Mouse (Mus musculus): ENCODE measurements around the gene Gm3194. TPM values are rescaled to one million over a fixed set of nuclear protein-coding genes. Genes with fewer than 3 reads are reported as not detected.

The Gm3194 gene
- 1.2 and 3.3 TPM in 2 replicates for polyA plus RNA-seq (2012; rRNA removed)

GRCm38 (mm10) chr14:5455367-5455766 is at the start of gene Gm3194:
Gene Gm3194 (minus strand): TSS chr14:5455467.

GRCm38 (mm10) chr14:5501374-5501773 is 46.1 kb upstream of the Gm3194 start, which contains the start of gene Gm3488:
Gene Gm3488 (plus strand): TSS chr14:5501674.

GRCm38 (mm10) chr14:5483907-5484306 is 28.6 kb upstream of the Gm3194 start, which contains the start of gene Gm3187:
Gene Gm3187 (plus strand): TSS chr14:5484207.

GRCm38 (mm10) chr14:5477730-5478129 is 22.5 kb upstream of the Gm3194 start, which contains the start of gene Gm8246:
Gene Gm8246 (minus strand): TSS chr14:5477830.

GRCm38 (mm10) chr14:5388949-5389348 is 66.3 kb downstream of the Gm3194 start, which contains the start of gene Gm3500:
Gene Gm3500 (minus strand): TSS chr14:5389049.

Other genes starting within 250 kb of the Gm3194 start
- gene Gm3526, start 194.9 kb downstream of the Gm3194 start, polyA plus RNA-seq (2012; rRNA removed), result not detected in 2 replicates
- gene Gm3542, start 120.5 kb downstream of the Gm3194 start, polyA plus RNA-seq (2012; rRNA removed), result not detected in 2 replicates
- gene Gm3500, start 66.4 kb downstream of the Gm3194 start, polyA plus RNA-seq (2012; rRNA removed), result 0.11 and 0.65 TPM in 2 replicates
- not detected in 2 replicates for gene Gm8246, start 22.4 kb upstream of the Gm3194 start, polyA plus RNA-seq (2012; rRNA removed)
- not detected in 2 replicates for gene Gm3187, start 28.7 kb upstream of the Gm3194 start, polyA plus RNA-seq (2012; rRNA removed)
- 2.3 and 4.2 TPM in 2 replicates for gene Gm3488, start 46.2 kb upstream of the Gm3194 start, polyA plus RNA-seq (2012; rRNA removed)
- gene Gm3532, start 83.0 kb upstream of the Gm3194 start, polyA plus RNA-seq (2012; rRNA removed), result 0.04 TPM in 1 of 2 replicates, not detected in the other
- gene Gm8265, start 177.6 kb upstream of the Gm3194 start, polyA plus RNA-seq (2012; rRNA removed), result not detected in 2 replicates
- not detected in 2 replicates for gene Gm9603, start 232.0 kb upstream of the Gm3194 start, polyA plus RNA-seq (2012; rRNA removed)

All from central nervous system, embryonic 11.5 days (tissue).